Mouse (Mus musculus): Measurements from ENCODE around the gene Tle2. TPM values are rescaled to one million over a fixed set of nuclear protein-coding genes. Genes with fewer than 3 reads are reported as not detected.

The Tle2 gene
- polyA plus RNA-seq, 1 experiment from 2014 or later: 17.9 TPM

GRCm38 (mm10) chr10:81557491-81557890 is 16.9 kb upstream of the Tle2 start:
- peaks cover 8% of the 10 kb centered on the region for H3K27me3 ChIP-seq
- no peak overlapping the region for H3K27ac ChIP-seq (replicated peaks)
- H3K36me3 ChIP-seq: 0 out of 2 replicates have a peak, but pooled peaks cover 7% of the 10 kb centered on the region
- H3K9me3 ChIP-seq: 0 out of 2 replicates have a peak, but pooled peaks cover 4% of the 10 kb centered on the region
- H3K4me3 ChIP-seq: no peak overlapping the region
- 50% methylated on average over 1 of the region's 1 CpGs for WGBS
- H3K9ac ChIP-seq (replicated peaks): no peak overlapping the region
- ATAC-seq (ENCODE audit: low FRiP score, low read depth): no peak
- H3K4me1 ChIP-seq: peaks cover 24% of the 10 kb centered on the region
- H3K4me2 ChIP-seq (replicated peaks): no peak overlapping the region

GRCm38 (mm10) chr10:81559163-81559626 is 15.2 kb upstream of the Tle2 start, which contains the start of gene Aes:
Gene Aes (plus strand): TSS chr10:81559488.
- Histone ChIP-seq H3K36me3 (peaks cover 13% of the 10 kb centered on the region; the same call in 1 of the 2 replicates), H3K27ac (replicated peaks) (peak within 1 kb of the TSS; percentile 92), H3K4me2 (replicated peaks) (peak within 1 kb of the TSS; percentile 83), H3K9me3 (no peaks in the 10 kb centered on the region), H3K9ac (replicated peaks) (peak within 1 kb of the TSS; percentile 100), H3K4me1 (peaks cover 42% of the 10 kb centered on the region), H3K4me3 (peak within 1 kb of the TSS; percentile 92), H3K27me3 (peaks cover 22% of the 10 kb centered on the region)
- 4% methylated on average over 31 of the region's 53 CpGs for WGBS
- ATAC-seq (ENCODE audit: low FRiP score, low read depth): peak; percentile 62

DNA sequence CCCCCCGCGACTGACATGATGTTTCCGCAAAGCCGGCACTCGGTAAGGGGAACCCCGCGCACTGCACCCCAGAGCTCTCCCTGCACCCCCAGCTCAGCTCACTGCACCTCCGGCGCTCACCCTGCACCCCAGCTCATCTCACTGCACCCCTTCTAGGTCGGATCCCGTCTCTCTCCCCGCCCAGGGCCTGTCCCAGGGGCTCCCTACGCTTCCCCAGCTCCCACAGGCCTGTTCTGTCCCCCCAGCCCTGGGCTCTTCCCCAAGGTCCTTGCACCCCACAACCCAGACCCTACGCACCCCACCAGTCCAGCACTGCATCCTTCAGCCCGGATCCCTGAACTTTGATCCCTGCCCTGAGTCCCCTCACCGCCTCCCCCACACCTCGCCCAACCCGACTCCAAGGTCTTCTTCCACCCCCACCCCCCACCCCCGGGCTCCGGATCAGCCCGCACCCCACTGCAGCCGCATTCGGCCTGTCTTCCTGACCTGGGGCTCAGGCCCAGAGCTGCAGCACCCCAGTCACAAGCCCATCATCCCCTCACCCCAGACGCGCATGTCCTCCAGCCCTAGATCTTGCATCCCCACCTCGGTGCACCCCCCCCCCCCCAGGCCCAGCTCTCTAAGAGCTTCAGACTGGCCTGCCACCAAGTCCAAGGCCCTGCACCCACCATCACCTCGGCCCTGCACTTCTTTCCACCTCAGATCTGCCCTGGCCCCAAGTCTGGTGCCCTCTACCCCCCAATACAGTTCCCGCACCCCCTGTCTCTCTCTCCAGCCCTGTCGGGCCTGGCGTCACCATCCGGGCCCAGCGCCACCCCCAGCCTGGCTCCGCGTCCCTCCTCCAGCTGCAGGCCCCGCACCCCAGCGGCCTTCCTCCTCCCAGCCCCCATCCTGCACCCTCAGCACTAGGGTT is 14.5 kb upstream of the Tle2 start:
- peak overlapping the region; percentile 92 for H3K4me3 ChIP-seq
- ATAC-seq (ENCODE audit: low FRiP score, low read depth): peak; percentile 31
- peak overlapping the region; percentile 83 for H3K4me2 ChIP-seq (replicated peaks)
- peak overlapping the region; percentile 100 for H3K9ac ChIP-seq (replicated peaks)
- peaks cover 20% of the 10 kb centered on the region; the same call in 1 of the 2 replicates for H3K36me3 ChIP-seq
- peaks cover 29% of the 10 kb centered on the region for H3K27me3 ChIP-seq
- H3K9me3 ChIP-seq: no peaks in the 10 kb centered on the region
- H3K4me1 ChIP-seq: peaks cover 48% of the 10 kb centered on the region
- WGBS: 1% methylated on average over 36 of the region's 36 CpGs
- peak overlapping the region; percentile 92 for H3K27ac ChIP-seq (replicated peaks)

GRCm38 (mm10) chr10:81560719-81561459 is 13.5 kb upstream of the Tle2 start:
- H3K27me3 ChIP-seq: peaks cover 39% of the 10 kb centered on the region
- H3K9me3 ChIP-seq: no peaks in the 10 kb centered on the region
- peak overlapping the region; percentile 83 for H3K4me2 ChIP-seq (replicated peaks)
- WGBS: 26% methylated on average over 16 of the region's 16 CpGs
- peaks cover 53% of the 10 kb centered on the region for H3K4me1 ChIP-seq
- ATAC-seq (ENCODE audit: low FRiP score, low read depth): no peak
- peak overlapping the region; percentile 92; the same call in 1 of the 2 replicates for H3K27ac ChIP-seq (replicated peaks)
- H3K4me3 ChIP-seq: peak overlapping the region; percentile 92
- peaks cover 30% of the 10 kb centered on the region for H3K36me3 ChIP-seq
- H3K9ac ChIP-seq (replicated peaks): peak overlapping the region; percentile 100

DNA sequence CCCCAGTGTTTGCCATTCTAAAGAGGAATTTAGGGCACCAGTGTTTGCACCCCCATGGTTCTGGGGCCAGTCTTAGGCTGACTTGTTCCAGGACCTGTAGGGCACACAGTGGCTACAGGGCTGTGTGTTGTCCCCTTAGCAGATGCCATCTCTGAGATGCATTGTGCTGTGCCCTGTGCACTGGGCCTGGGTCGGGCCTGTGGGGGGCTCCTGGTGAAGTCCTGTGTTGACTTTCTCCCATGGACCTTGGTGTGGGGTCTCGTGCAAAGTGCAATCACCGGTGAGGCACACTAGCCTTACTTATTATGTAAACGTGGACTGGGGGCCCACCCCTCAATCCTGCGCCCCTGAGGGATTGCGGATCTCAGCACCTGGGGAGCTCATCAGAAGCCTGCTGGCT is 11.9 kb upstream of the Tle2 start:
- Histone ChIP-seq H3K4me3 (peak overlapping the region; percentile 12; the same call in 1 of the 2 replicates), H3K36me3 (peaks cover 36% of the 10 kb centered on the region), H3K4me1 (peaks cover 54% of the 10 kb centered on the region), H3K9ac (replicated peaks) (no peak overlapping the region; the same call in 1 of the 2 replicates), H3K27me3 (peaks cover 55% of the 10 kb centered on the region), H3K4me2 (replicated peaks) (peak overlapping the region; percentile 1; the same call in 1 of the 2 replicates), H3K9me3 (no peaks in the 10 kb centered on the region), H3K27ac (replicated peaks) (no peak overlapping the region)
- ATAC-seq (ENCODE audit: low FRiP score, low read depth): no peak
- 80% methylated on average over 6 of the region's 6 CpGs for WGBS

GRCm38 (mm10) chr10:81563481-81563880 is 10.9 kb upstream of the Tle2 start:
- no peaks in the 10 kb centered on the region for H3K9me3 ChIP-seq
- peak overlapping the region; percentile 41 for H3K4me2 ChIP-seq (replicated peaks)
- H3K4me1 ChIP-seq: peaks cover 63% of the 10 kb centered on the region
- H3K36me3 ChIP-seq: peaks cover 36% of the 10 kb centered on the region
- ATAC-seq (ENCODE audit: low FRiP score, low read depth): no peak
- H3K4me3 ChIP-seq: 0 out of 2 replicates have a peak overlapping the region, but pooled peaks have one; percentile 30
- WGBS: 50% methylated on average over 6 of the region's 6 CpGs
- H3K27ac ChIP-seq (replicated peaks): no peak overlapping the region
- peaks cover 60% of the 10 kb centered on the region for H3K27me3 ChIP-seq
- no peak overlapping the region for H3K9ac ChIP-seq (replicated peaks)

GRCm38 (mm10) chr10:81564216-81564615 is 10.1 kb upstream of the Tle2 start:
- Histone ChIP-seq H3K36me3 (peaks cover 36% of the 10 kb centered on the region), H3K9ac (replicated peaks) (peak overlapping the region; percentile 47; the same call in 1 of the 2 replicates), H3K4me2 (replicated peaks) (peak overlapping the region; percentile 41), H3K27ac (replicated peaks) (no peak overlapping the region; the same call in 1 of the 2 replicates), H3K27me3 (peaks cover 64% of the 10 kb centered on the region), H3K9me3 (no peaks in the 10 kb centered on the region), H3K4me1 (peaks cover 65% of the 10 kb centered on the region), H3K4me3 (peak overlapping the region; percentile 30)
- no peak for ATAC-seq (ENCODE audit: low FRiP score, low read depth)
- 3% methylated on average over 10 of the region's 10 CpGs for WGBS

- Histone ChIP-seq H3K27me3 (peaks cover 69% of the 10 kb centered on the region), H3K36me3 (peaks cover 36% of the 10 kb centered on the region), H3K4me2 (replicated peaks) (no peak overlapping the region), H3K4me3 (no peak overlapping the region), H3K27ac (replicated peaks) (no peak overlapping the region), H3K9ac (replicated peaks) (no peak overlapping the region), H3K9me3 (no peaks in the 10 kb centered on the region), H3K4me1 (peaks cover 70% of the 10 kb centered on the region)
- ATAC-seq (ENCODE audit: low FRiP score, low read depth): no peak
- 15% methylated on average over 10 of the region's 10 CpGs for WGBS
These were observed 9.6 kb upstream of the Tle2 start for GRCm38 (mm10) chr10:81564734-81565133.

DNA sequence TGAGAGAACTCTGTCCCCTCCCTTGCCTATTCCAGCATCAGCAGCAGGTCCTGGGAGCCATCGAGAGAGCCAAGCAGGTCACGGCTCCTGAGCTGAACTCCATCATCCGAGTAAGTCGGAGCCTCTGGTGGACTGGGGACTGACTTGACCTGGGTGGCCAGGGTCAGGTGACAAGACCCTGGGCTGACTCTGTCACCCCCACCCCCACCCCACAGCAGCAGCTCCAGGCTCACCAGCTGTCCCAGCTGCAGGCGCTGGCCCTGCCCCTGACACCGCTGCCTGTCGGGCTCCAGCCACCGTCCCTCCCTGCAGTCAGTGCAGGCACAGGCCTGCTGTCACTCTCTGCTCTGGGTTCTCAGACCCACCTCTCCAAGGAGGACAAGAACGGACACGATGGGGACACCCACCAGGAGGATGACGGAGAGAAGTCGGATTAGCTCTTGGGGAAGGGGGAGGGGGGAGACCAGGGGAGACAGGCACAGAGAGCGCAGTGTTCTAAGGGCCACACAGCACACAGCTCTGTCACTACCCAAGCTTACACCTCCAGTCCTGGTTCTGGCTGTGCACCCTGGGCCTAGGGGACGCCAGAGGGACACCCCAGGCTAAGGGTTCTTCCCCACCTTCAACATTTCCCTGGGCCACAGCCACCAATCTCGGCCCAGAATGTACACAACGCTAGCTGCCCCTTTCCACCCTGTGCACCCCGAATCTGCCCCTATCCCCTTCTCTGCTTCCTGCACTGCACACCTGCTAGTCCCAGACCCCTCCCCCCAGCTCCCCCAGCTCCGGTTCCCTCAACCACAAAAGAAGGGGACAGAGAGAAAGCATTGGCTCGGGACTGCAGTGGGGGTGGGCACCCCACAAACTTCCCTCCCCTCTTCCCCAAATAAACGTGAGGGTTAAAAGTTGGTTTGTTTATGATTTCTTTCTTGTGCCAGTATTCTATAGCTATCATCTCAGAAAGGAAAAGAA is 8.8 kb upstream of the Tle2 start:
- H3K9ac ChIP-seq (replicated peaks): no peak overlapping the region
- H3K9me3 ChIP-seq: no peaks in the 10 kb centered on the region
- H3K4me1 ChIP-seq: peaks cover 73% of the 10 kb centered on the region
- no peak overlapping the region for H3K4me2 ChIP-seq (replicated peaks)
- H3K27ac ChIP-seq (replicated peaks): no peak overlapping the region
- WGBS: 21% methylated on average over 20 of the region's 20 CpGs
- H3K27me3 ChIP-seq: peaks cover 70% of the 10 kb centered on the region
- H3K36me3 ChIP-seq: peaks cover 36% of the 10 kb centered on the region
- H3K4me3 ChIP-seq: no peak overlapping the region
- ATAC-seq (ENCODE audit: low FRiP score, low read depth): no peak

DNA sequence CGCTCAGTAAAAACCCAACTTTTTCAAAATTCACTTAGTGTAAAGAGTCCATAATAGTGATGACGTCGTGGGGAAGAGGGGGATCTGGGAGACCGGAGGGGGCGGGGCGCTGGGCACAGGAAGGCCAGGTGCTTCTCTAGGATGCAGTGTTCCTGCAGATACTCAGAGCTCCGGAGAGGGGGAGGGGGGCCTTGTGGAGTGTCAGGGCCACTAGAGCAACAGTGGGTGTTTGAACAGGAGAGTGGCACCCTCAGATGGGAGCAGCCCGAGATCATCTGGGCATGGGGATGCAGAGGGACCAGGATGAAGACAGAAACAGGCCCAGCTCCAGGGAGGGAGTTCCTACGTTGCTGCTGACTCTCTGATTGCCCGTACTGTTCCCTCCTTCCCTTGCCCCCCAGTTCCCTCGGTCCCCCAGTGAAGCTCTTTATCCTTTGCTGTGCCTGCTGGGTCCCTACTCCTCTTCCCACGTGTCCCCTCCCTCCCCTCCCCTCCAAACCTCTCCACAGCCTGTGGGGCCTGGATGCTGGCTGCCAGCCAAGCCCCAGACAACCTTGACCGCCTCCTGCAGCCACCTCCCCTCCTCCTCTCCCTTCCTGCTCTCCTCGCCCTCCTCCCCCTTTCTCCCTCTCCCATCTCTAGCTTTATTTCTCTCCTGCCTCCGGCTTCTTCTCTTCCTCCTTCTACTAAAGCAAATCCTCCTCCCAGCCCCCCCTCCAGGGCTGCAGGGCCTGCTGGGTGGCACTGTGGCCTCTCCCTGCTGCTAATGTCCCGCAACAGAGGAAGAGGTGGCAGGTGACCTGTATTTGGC is 5.8 kb upstream of the Tle2 start:
- peak; percentile 12 for ATAC-seq (ENCODE audit: low FRiP score, low read depth)
- Histone ChIP-seq H3K4me3 (0 out of 2 replicates have a peak overlapping the region, but pooled peaks have one; percentile 3), H3K4me1 (peaks cover 72% of the 10 kb centered on the region), H3K27me3 (peaks cover 71% of the 10 kb centered on the region), H3K4me2 (replicated peaks) (peak overlapping the region; percentile 28), H3K9ac (replicated peaks) (0 out of 2 replicates have a peak overlapping the region, but pooled peaks have one; percentile 17), H3K9me3 (no peaks in the 10 kb centered on the region), H3K36me3 (peaks cover 26% of the 10 kb centered on the region), H3K27ac (replicated peaks) (peak overlapping the region; percentile 86)
- WGBS: 10% methylated on average over 16 of the region's 16 CpGs
